Mouse (Mus musculus) stomach, embryonic 14.5 days (tissue): ENCODE results near the gene Nid1. TPM values are rescaled to one million over a fixed set of nuclear protein-coding genes. Genes with fewer than 3 reads are reported as not detected.

ENCODE experiments used
- ATAC-seq: fragments of 200-750 bp; cut with Nextera tagmentation; 2 replicates; pipeline ENCODE4 v1.8.0; 2017; ENCODE audit warnings: low read depth, moderate TSS enrichment; ENCODE audit not compliant: insufficient number of reproducible peaks, insufficient read depth, low FRiP score
- H3K27ac ChIP-seq: fragments of 300-500 bp; sonication (generic); 2 replicates; pipeline ENCODE4 v1.5.1; 2014; ENCODE audit warnings: mild to moderate bottlenecking, low read length, moderate library complexity, mixed read lengths
- H3K27me3 ChIP-seq: fragments of 300-500 bp; sonication (generic); 2 replicates; pipeline ENCODE4 v1.6.1; 2014; ENCODE audit warnings: low read length, control low read depth, mixed read lengths; ENCODE audit not compliant: control insufficient read depth, insufficient read depth
- H3K36me3 ChIP-seq: fragments of 300-500 bp; sonication (generic); 2 replicates; pipeline ENCODE4 v1.6.1; 2014; ENCODE audit warnings: mild to moderate bottlenecking, control low read depth, low read length, moderate library complexity, mixed read lengths; ENCODE audit not compliant: control insufficient read depth, insufficient read depth
- H3K4me1 ChIP-seq: fragments of 300-500 bp; sonication (generic); 2 replicates; pipeline ENCODE4 v1.6.1; 2014; ENCODE audit warnings: low read length, control low read depth, mixed read lengths; ENCODE audit not compliant: control insufficient read depth, insufficient read depth
- H3K4me2 ChIP-seq: fragments of 300-500 bp; sonication (generic); replicated peaks from 2 replicates; pipeline ENCODE4 v1.6.1; 2014; ENCODE audit warnings: low read depth, low read length, control low read depth
- H3K4me3 ChIP-seq: fragments of 300-500 bp; sonication (generic); 2 replicates; pipeline ENCODE4 v1.5.1; 2014; ENCODE audit warnings: low read depth, low read length, control low read depth
- H3K9ac ChIP-seq: fragments of 300-500 bp; sonication (generic); replicated peaks from 2 replicates; pipeline ENCODE4 v1.6.1; 2014; ENCODE audit warnings: low read depth, mild to moderate bottlenecking, control low read depth, low read length, moderate library complexity, mixed read lengths
- H3K9me3 ChIP-seq: fragments of 300-500 bp; sonication (generic); 2 replicates; pipeline ENCODE4 v1.6.1; 2016; ENCODE audit warnings: low read depth, low read length, control low read depth; ENCODE audit not compliant: control insufficient read depth
- WGBS: fragments of 180-500 bp; shearing (Covaris S2); extraction: QIAGEN DNeasy Blood & Tissue Kit; methylation state at CpG from one replicate; pipeline ENCODE4 v1.1.7; 2014; 5-methylcytosine and 5-hydroxymethylcytosine counted together
- polyA plus RNA-seq: library from polyadenylated mRNA; unstranded; fragments of >200 nt; fragmentation: Nextera tagmentation; extraction: Ambion mirVana; gene quantifications from 2 replicates; pipeline ENCODE4 v1.2.1, GENCODE M21; 2014

Gene Nid1
- polyA plus RNA-seq, 1 experiment from 2014 or later: 87.6 TPM

DNA sequence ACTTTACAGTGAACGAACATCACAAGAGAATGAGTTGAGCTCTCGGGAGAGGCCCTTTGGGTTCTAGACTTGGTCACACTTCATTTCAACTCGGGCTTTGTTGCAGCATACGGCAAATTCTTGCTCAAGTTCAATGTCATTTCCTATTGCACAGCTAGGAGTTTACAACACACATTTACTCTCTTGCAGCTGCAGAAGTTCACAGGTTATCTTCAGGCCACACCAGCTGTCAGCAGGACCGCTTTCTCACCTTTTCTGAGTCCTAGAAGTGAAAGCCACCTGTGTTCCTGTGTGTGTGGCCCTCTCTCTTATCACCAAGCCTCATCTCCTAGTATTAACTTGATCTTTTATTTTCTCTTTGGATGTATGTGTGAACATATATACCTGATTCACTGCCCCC is 121.5 kb downstream of the Nid1 start:
- WGBS: 60% methylated on average over 5 of the region's 5 CpGs
- no peaks in the 10 kb centered on the region for H3K4me1 ChIP-seq
- no peak overlapping the region for H3K27ac ChIP-seq
- H3K9me3 ChIP-seq: no peaks in the 10 kb centered on the region
- H3K27me3 ChIP-seq: no peaks in the 10 kb centered on the region
- H3K36me3 ChIP-seq: no peaks in the 10 kb centered on the region
- no peak for ATAC-seq
- no peak overlapping the region for H3K4me3 ChIP-seq
- no peak overlapping the region for H3K9ac ChIP-seq
- H3K4me2 ChIP-seq: no peak overlapping the region

Other genes with a start within 250 kb of the Nid1 start
- 10.4 and 10.8 TPM in 2 replicates for gene Gpr137b, start 43.5 kb upstream of the Nid1 start, polyA plus RNA-seq
- 10.0 and 13.1 TPM in 2 replicates for gene Lyst, start 152.8 kb downstream of the Nid1 start, polyA plus RNA-seq